Mouse (Mus musculus) erythroid progenitor cell, adult 5-6 weeks (primary cell): ENCODE results near the gene Tbc1d1. TPM values are rescaled to one million over a fixed set of nuclear protein-coding genes. Genes with fewer than 3 reads are reported as not detected.

Source experiments
- ATAC-seq: replicated peaks from 2 replicates; pipeline ENCODE4 v1.8.0; 2016; ENCODE audit warnings: moderate number of reproducible peaks, mild to moderate bottlenecking, moderate TSS enrichment, inconsistent platforms; ENCODE audit not compliant: poor library complexity, low FRiP score, severe bottlenecking
- total RNA-seq, 2 experiments: library from RNA; stranded (forward) in 1 of 2; stranded (reverse) in 1 of 2; fragments of 150-400 nt in 1 of 2; fragments of 186-747, 209-891 nt in 1 of 2; gene quantifications; 2 replicates each; pipeline versions ENCODE4 v1.2.3 to v1.2.4; 2015 to 2017; ENCODE audit warnings: low replicate concordance in 2 of 2

Tbc1d1 gene
- total RNA-seq, 2 experiments from 2014 or later: 5.7 to 15.1 TPM

- no peak for ATAC-seq
Observed at GRCm38 (mm10) chr5:64201071-64201470, 45.0 kb downstream of the Tbc1d1 start.

- ATAC-seq: no peak; the same call in 1 of the 2 replicates
Observed at GRCm38 (mm10) chr5:64202306-64202705, 46.2 kb downstream of the Tbc1d1 start.

DNA sequence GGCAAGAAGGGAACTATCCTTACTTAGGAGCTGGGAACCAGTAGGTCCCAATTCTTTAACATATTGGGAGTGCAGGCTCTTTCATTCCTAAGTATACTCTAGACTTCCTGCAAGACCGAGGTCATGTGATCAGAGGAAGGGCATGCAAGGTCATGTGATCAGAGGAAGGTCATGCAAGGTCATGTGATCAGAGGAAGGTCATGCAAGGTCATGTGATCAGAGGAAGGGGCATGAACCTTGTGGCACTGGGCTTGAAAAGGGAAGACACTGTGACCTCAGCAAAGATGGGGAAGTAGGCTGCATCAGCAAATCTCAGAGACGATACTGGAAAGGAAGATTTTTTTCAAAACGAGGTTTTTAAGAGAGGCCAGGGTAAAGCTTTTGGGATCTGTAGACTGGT is 49.5 kb downstream of the Tbc1d1 start:
- ATAC-seq: no peak

DNA sequence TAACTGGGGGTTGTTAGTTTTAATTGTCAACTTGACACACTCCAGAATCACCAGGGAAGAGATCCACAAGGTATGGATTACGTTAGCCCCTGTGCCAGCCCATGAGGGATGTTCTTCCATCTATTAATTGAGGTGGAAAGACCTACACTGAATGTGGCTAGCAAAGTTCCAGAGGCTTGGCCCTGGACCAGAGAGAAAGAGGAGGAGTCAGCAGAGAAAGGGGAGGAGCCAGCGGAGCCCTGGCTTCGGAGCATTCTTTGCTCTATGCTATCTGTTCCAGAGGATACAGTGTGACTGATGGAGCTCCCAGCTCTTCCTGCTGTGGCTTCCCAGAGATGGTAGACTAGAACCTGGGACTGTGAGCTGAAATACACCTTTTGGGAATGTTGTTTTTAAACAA is 50.3 kb downstream of the Tbc1d1 start:
- ATAC-seq: no peak

GRCm38 (mm10) chr5:64206875-64207274 is 50.8 kb downstream of the Tbc1d1 start:
- ATAC-seq: no peak

DNA sequence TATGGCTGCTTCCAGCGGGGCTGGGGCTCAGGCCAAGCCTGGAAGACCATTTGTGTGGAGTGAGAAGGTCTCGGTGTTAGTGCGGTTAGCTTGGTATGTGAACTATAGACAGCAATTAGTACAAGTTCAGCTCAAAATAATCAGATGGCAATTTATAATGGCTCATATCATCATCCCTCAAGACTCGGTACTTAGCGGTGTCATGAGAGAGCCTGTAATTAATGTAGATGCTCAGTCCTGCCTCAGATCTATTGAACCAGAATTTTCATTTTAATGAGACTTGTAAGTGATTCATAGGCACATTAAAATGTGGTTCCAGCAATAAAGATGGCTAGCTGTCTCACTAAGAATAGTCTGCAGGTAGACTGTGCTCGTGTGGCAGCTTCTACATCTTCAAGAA is 51.7 kb downstream of the Tbc1d1 start:
- no peak for ATAC-seq

GRCm38 (mm10) chr5:64210817-64211216 is 54.7 kb downstream of the Tbc1d1 start:
- no peak for ATAC-seq

- ATAC-seq: no peak
Observed at GRCm38 (mm10) chr5:64211284-64211683, 55.2 kb downstream of the Tbc1d1 start.

DNA sequence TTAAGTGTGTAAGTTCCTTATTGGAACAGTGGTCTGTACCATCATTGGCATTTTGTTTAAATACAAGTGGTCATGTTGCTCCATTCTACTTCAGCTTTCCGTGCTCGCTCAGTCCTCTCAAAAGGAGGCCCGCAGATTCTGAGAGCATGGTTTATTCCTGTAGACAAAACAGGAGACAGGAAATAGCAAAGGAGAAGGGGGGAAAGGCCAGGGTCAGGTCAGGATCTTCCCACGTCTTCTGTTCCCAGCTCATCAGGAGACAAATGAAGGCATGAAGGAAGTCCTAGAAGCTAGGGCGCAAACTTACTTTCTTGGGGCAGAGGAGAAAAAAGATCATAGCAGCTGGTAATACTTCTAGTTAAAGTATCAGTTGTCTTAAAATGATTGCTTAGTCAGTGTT is 56.1 kb downstream of the Tbc1d1 start:
- ATAC-seq: no peak

DNA sequence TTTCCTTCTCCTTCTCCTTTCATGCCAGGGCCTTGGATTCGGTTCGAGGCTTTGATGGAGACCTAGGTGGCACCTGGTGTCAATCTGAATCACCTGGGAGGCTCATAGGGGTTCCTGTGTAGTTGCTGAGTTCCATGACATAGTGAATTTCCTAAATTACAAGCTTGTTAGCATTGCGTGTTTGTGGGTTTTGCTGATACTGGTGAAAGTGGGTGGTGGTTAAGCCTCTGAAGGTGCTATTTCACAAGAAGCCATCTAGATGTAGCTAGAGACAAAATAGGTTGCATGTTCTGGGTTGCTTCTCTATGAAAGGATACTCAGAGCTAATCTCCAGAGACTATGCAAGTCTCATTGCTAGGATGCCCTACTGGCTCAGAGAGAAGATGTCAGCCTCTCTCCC is 56.5 kb downstream of the Tbc1d1 start:
- no peak for ATAC-seq

DNA sequence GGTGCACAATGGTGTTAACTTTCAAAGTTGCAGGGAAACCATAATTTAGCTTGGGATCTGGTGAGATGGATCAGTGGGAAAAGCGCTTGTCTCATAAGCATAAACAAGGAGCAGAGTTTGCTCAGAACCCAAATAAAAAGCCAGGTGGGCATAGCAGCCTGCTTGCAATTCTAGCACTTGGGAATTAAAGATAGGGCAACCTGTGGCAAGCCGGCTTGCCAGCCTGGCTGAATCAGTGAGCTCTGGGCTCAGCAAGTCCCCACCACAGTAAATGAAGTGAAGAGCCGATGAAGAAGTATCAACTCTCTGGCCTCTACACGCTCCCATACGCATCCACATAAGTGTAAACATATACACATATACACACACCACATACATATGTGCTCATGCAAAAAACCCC is 59.7 kb downstream of the Tbc1d1 start:
- ATAC-seq: no peak

GRCm38 (mm10) chr5:64216326-64216725 is 60.2 kb downstream of the Tbc1d1 start:
- no peak for ATAC-seq

DNA sequence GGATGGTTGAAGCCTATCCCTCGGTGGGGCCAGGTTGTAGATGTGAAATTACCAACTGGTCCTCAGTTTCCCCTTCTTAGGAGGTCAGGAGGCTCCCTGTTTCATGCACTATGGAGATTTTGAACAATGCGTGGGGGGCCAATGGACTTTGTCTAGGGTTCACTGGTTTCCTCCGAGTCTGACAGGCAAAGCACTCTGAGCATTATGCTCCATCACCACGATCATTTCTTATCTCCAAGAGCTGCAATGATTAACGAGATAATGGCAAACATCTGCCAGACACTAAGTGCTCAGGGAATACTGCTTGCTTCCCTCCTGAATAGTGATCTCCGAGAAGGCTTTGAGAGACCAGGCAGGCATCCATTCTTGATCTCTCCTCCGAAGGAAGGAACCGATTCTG is 61.2 kb downstream of the Tbc1d1 start:
- ATAC-seq: no peak

DNA sequence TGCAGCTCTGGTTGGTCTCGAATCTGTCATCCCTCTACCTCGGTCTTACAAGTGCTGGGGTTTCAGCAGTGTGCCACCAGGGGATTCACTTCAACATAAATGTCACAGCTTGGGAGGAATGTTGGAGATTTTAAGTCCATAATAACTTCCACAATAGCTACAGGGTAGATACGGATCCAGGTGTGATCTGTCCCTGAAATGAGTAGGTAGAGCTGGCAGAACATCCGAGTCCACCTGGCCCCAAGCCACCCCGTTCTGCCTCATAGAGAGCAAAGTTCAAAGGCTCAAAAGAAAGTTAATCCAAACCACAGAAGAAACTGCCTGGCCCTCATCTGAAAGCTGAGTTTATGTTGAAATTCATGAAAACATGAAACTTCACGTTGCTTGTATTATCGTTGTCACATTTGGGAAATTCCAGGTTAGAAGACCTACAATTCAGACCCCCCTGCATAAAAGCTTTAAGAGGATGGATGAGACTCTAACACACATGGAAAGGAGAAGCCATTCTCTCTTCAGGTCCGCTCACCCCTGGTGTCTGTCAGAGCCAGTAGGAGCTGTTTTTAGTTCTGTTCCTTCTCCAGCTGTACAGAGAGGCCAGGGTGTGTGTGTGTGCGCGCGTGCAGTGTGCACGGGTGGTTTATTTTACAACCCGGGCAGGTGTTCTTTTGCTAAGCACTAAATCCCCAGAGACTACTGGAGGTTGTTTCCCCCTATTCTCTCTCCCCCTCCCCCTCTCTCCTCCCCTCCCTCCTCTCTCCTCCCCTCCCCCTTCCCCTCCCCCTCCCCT is 61.9 kb downstream of the Tbc1d1 start:
- no peak for ATAC-seq

DNA sequence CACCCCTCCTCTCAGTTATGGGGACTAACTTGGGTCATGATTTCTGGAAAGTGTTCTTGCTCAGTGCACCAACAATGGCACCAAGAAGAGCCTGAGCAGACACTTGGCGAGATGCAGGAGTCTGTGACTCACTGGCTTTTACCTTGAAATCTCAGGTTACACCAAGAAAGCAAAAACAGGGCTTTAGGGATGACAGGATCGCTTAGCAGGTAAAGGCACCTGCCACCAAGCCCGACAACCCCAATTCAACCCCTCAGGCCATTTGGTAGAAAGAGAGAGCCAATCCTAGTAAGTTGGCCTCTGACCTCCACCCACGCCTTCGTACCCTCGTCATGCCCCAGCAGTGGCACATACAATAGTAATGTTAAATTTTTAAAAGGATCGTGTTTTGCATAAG is 62.5 kb downstream of the Tbc1d1 start:
- no peak for ATAC-seq

DNA sequence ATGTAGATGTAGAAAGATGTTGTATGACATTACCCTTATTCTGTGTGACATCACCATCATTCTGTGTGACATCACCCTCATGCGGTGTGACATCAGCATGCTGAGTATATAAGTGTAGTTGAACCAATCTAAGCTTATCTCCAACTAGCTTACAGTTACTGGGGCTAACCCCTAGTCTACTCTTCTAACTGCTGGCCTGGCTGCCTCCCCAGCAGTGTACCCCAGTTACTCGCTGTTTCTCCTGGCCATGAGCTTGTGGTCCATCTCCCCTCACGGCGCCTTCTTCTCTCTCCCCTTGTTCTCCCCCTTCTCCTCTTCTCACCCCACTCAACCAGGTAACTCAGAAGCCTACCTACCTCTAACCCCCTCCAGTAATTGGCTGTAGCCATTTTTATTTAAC is 64.7 kb downstream of the Tbc1d1 start:
- ATAC-seq: no peak

GRCm38 (mm10) chr5:64224735-64225425 is 68.8 kb downstream of the Tbc1d1 start:
- ATAC-seq: no peak

- no peak for ATAC-seq
Observed at GRCm38 (mm10) chr5:64228252-64228651, 72.1 kb downstream of the Tbc1d1 start.

DNA sequence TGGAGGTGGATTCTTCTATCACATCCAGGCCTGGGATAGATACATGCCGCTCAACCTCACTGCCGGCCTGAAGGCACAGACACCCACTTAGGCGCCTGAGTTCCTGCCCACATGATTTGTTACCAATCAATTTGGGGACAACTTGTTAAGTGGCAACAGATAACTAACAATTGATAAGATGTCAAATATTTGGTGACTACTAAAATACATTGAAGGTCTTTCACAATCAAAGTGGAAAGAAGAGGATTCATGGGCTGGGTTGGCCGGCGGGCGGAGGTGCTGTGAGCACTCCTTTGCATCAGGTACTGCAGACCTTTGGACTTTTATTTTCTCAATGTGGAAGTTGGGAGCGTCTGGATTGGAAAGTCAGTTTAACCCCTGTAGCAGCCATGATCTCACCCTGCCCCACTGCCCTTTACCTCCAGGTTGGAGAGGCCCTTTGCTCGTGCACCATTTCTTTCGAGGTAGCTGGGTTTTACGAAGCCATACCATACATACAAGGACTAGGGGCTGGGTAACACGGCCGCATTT is 73.3 kb downstream of the Tbc1d1 start:
- no peak for ATAC-seq

GRCm38 (mm10) chr5:64230061-64230466 is 74.0 kb downstream of the Tbc1d1 start:
- ATAC-seq: peak; percentile 84

GRCm38 (mm10) chr5:64230507-64231041 is 74.5 kb downstream of the Tbc1d1 start:
- ATAC-seq: no peak
